Mouse (Mus musculus): ENCODE measurements around the gene Olfr1140. TPM values are rescaled to one million over a fixed set of nuclear protein-coding genes. Genes with fewer than 3 reads are reported as not detected.

Gene Olfr1140
- not detected in 2 replicates for total RNA-seq (2015)
- total RNA-seq (2017) = not detected in 2 replicates

- ATAC-seq (replicated peaks; ENCODE audit: poor library complexity) = no peak
Measured at GRCm38 (mm10) chr2:87743452-87743851, at the start of gene Olfr1140. Gene Olfr1140, plus strand, starts transcription at chr2:87743752.

- no peak for ATAC-seq (replicated peaks; ENCODE audit: poor library complexity)
Measured at GRCm38 (mm10) chr2:87693847-87694246, 49.7 kb upstream of the Olfr1140 start, which contains the start of gene Olfr1136. Gene Olfr1136, minus strand, starts transcription at chr2:87693947.

GRCm38 (mm10) chr2:87713079-87713478, 30.5 kb upstream of the Olfr1140 start, which contains the start of gene Olfr1137:
Gene Olfr1137, minus strand, starts transcription at chr2:87713179.
- ATAC-seq (replicated peaks; ENCODE audit: poor library complexity) = no peak

GRCm38 (mm10) chr2:87739878-87740277, 3.7 kb upstream of the Olfr1140 start, which contains the start of gene Olfr1138:
Gene Olfr1138, minus strand, starts transcription at chr2:87739978.
- no peak for ATAC-seq (replicated peaks; ENCODE audit: poor library complexity)

GRCm38 (mm10) chr2:87753891-87754290, 10.3 kb downstream of the Olfr1140 start, which contains the start of gene Olfr1141:
Gene Olfr1141, minus strand, starts transcription at chr2:87753991.
- no peak for ATAC-seq (replicated peaks; ENCODE audit: poor library complexity)

GRCm38 (mm10) chr2:87776143-87776542, 32.6 kb downstream of the Olfr1140 start:
- no peak for ATAC-seq (replicated peaks; ENCODE audit: poor library complexity)

- ATAC-seq (replicated peaks; ENCODE audit: poor library complexity) = no peak
Measured at GRCm38 (mm10) chr2:87779183-87779582, 35.6 kb downstream of the Olfr1140 start, which contains the start of gene Olfr152. Gene Olfr152, plus strand, starts transcription at chr2:87779483.

Other genes starting within 250 kb of the Olfr1140 start
- not detected in 2 replicates for gene Pramel7, start 246.7 kb upstream of the Olfr1140 start, total RNA-seq (2015)
- gene Pramel7, start 246.7 kb upstream of the Olfr1140 start, total RNA-seq (2017) = not detected in 2 replicates
- gene Pramel6, start 237.2 kb upstream of the Olfr1140 start, total RNA-seq (2015) = not detected in 2 replicates
- not detected in 2 replicates for gene Pramel6, start 237.2 kb upstream of the Olfr1140 start, total RNA-seq (2017)
- gene Olfr153, start 212.0 kb upstream of the Olfr1140 start, total RNA-seq (2015) = not detected in 2 replicates
- not detected in 2 replicates for gene Olfr153, start 212.0 kb upstream of the Olfr1140 start, total RNA-seq (2017)
- gene Olfr1128, start 198.2 kb upstream of the Olfr1140 start, total RNA-seq (2015) = not detected in 2 replicates
- gene Olfr1128, start 198.2 kb upstream of the Olfr1140 start, total RNA-seq (2017) = not detected in 2 replicates
- gene Olfr1129, start 169.8 kb upstream of the Olfr1140 start, total RNA-seq (2015) = not detected in 2 replicates
- gene Olfr1129, start 169.8 kb upstream of the Olfr1140 start, total RNA-seq (2017) = not detected in 2 replicates
- not detected in 2 replicates for gene Olfr1130, start 137.5 kb upstream of the Olfr1140 start, total RNA-seq (2015)
- gene Olfr1130, start 137.5 kb upstream of the Olfr1140 start, total RNA-seq (2017) = not detected in 2 replicates
- not detected in 2 replicates for gene Olfr1131, start 116.6 kb upstream of the Olfr1140 start, total RNA-seq (2015)
- not detected in 2 replicates for gene Olfr1131, start 116.6 kb upstream of the Olfr1140 start, total RNA-seq (2017)
- gene Olfr1132, start 106.2 kb upstream of the Olfr1140 start, total RNA-seq (2015) = not detected in 2 replicates
- not detected in 2 replicates for gene Olfr1132, start 106.2 kb upstream of the Olfr1140 start, total RNA-seq (2017)
- not detected in 2 replicates for gene Olfr1133, start 96.4 kb upstream of the Olfr1140 start, total RNA-seq (2015)
- not detected in 2 replicates for gene Olfr1133, start 96.4 kb upstream of the Olfr1140 start, total RNA-seq (2017)
- not detected in 2 replicates for gene Olfr1134, start 85.3 kb upstream of the Olfr1140 start, total RNA-seq (2015)
- not detected in 2 replicates for gene Olfr1134, start 85.3 kb upstream of the Olfr1140 start, total RNA-seq (2017)
- not detected in 2 replicates for gene Olfr1135, start 70.1 kb upstream of the Olfr1140 start, total RNA-seq (2015)
- not detected in 2 replicates for gene Olfr1135, start 70.1 kb upstream of the Olfr1140 start, total RNA-seq (2017)
- gene Olfr1136, start 49.8 kb upstream of the Olfr1140 start, total RNA-seq (2015) = not detected in 2 replicates
- gene Olfr1136, start 49.8 kb upstream of the Olfr1140 start, total RNA-seq (2017) = not detected in 2 replicates
- gene Olfr1137, start 30.6 kb upstream of the Olfr1140 start, total RNA-seq (2015) = not detected in 2 replicates
- not detected in 2 replicates for gene Olfr1137, start 30.6 kb upstream of the Olfr1140 start, total RNA-seq (2017)
- gene Olfr1138, start 3.8 kb upstream of the Olfr1140 start, total RNA-seq (2015) = not detected in 2 replicates
- not detected in 2 replicates for gene Olfr1138, start 3.8 kb upstream of the Olfr1140 start, total RNA-seq (2017)
- not detected in 2 replicates for gene Olfr1141, start 10.2 kb downstream of the Olfr1140 start, total RNA-seq (2015)
- not detected in 2 replicates for gene Olfr1141, start 10.2 kb downstream of the Olfr1140 start, total RNA-seq (2017)
- not detected in 2 replicates for gene Olfr152, start 35.7 kb downstream of the Olfr1140 start, total RNA-seq (2015)
- not detected in 2 replicates for gene Olfr152, start 35.7 kb downstream of the Olfr1140 start, total RNA-seq (2017)
- not detected in 2 replicates for gene Olfr1143, start 56.8 kb downstream of the Olfr1140 start, total RNA-seq (2015)
- gene Olfr1143, start 56.8 kb downstream of the Olfr1140 start, total RNA-seq (2017) = not detected in 2 replicates
- not detected in 2 replicates for gene Olfr1145, start 66.1 kb downstream of the Olfr1140 start, total RNA-seq (2015)
- not detected in 2 replicates for gene Olfr1145, start 66.1 kb downstream of the Olfr1140 start, total RNA-seq (2017)
- not detected in 2 replicates for gene Olfr1148, start 86.8 kb downstream of the Olfr1140 start, total RNA-seq (2015)
- gene Olfr1148, start 86.8 kb downstream of the Olfr1140 start, total RNA-seq (2017) = not detected in 2 replicates
- gene Olfr1150-ps1, start 100.2 kb downstream of the Olfr1140 start, total RNA-seq (2015) = not detected in 2 replicates
- not detected in 2 replicates for gene Olfr1150-ps1, start 100.2 kb downstream of the Olfr1140 start, total RNA-seq (2017)
- gene Olfr1151, start 112.1 kb downstream of the Olfr1140 start, total RNA-seq (2015) = not detected in 2 replicates
- gene Olfr1151, start 112.1 kb downstream of the Olfr1140 start, total RNA-seq (2017) = not detected in 2 replicates
- not detected in 2 replicates for gene Olfr1152, start 122.7 kb downstream of the Olfr1140 start, total RNA-seq (2015)
- gene Olfr1152, start 122.7 kb downstream of the Olfr1140 start, total RNA-seq (2017) = not detected in 2 replicates
- not detected in 2 replicates for gene Olfr1153, start 151.2 kb downstream of the Olfr1140 start, total RNA-seq (2015)
- not detected in 2 replicates for gene Olfr1153, start 151.2 kb downstream of the Olfr1140 start, total RNA-seq (2017)
- gene Olfr1154, start 161.4 kb downstream of the Olfr1140 start, total RNA-seq (2015) = not detected in 2 replicates
- not detected in 2 replicates for gene Olfr1154, start 161.4 kb downstream of the Olfr1140 start, total RNA-seq (2017)
- gene Olfr1155, start 201.4 kb downstream of the Olfr1140 start, total RNA-seq (2015) = not detected in 2 replicates
- gene Olfr1155, start 201.4 kb downstream of the Olfr1140 start, total RNA-seq (2017) = not detected in 2 replicates
- gene Olfr1156, start 209.3 kb downstream of the Olfr1140 start, total RNA-seq (2015) = not detected in 2 replicates
- gene Olfr1156, start 209.3 kb downstream of the Olfr1140 start, total RNA-seq (2017) = not detected in 2 replicates
- gene Olfr1157, start 224.5 kb downstream of the Olfr1140 start, total RNA-seq (2015) = not detected in 2 replicates
- not detected in 2 replicates for gene Olfr1157, start 224.5 kb downstream of the Olfr1140 start, total RNA-seq (2017)
- gene Olfr74, start 230.9 kb downstream of the Olfr1140 start, total RNA-seq (2015) = not detected in 2 replicates
- gene Olfr74, start 230.9 kb downstream of the Olfr1140 start, total RNA-seq (2017) = not detected in 2 replicates
- gene Olfr1158, start 246.4 kb downstream of the Olfr1140 start, total RNA-seq (2015) = not detected in 2 replicates
- not detected in 2 replicates for gene Olfr1158, start 246.4 kb downstream of the Olfr1140 start, total RNA-seq (2017)

Data from megakaryocyte progenitor cell, adult 5-6 weeks (primary cell).